Mouse (Mus musculus): ENCODE data around the gene Slc25a45.

Slc25a45 gene

GRCm38 (mm10) chr19:5877618-5878361 is at the start of gene Slc25a45:
TSS of gene Slc25a45 (plus strand) at chr19:5877808.
- DNase-seq (ENCODE audit: low spot score in 2 of 2) = peak; percentile 68 to 82

- no peak for DNase-seq (ENCODE audit: low spot score in 2 of 2)
These were observed 49.5 kb upstream of the Slc25a45 start for GRCm38 (mm10) chr19:5828155-5828554.

GRCm38 (mm10) chr19:5828905-5829304 is 48.7 kb upstream of the Slc25a45 start:
- no peak for DNase-seq (ENCODE audit: low spot score in 2 of 2)

GRCm38 (mm10) chr19:5829958-5830615 is 47.5 kb upstream of the Slc25a45 start:
- DNase-seq (ENCODE audit: low spot score in 2 of 2) = no peak

- DNase-seq (ENCODE audit: low spot score in 2 of 2) = no peak
These were observed 46.8 kb upstream of the Slc25a45 start for GRCm38 (mm10) chr19:5830776-5831175.

DNA sequence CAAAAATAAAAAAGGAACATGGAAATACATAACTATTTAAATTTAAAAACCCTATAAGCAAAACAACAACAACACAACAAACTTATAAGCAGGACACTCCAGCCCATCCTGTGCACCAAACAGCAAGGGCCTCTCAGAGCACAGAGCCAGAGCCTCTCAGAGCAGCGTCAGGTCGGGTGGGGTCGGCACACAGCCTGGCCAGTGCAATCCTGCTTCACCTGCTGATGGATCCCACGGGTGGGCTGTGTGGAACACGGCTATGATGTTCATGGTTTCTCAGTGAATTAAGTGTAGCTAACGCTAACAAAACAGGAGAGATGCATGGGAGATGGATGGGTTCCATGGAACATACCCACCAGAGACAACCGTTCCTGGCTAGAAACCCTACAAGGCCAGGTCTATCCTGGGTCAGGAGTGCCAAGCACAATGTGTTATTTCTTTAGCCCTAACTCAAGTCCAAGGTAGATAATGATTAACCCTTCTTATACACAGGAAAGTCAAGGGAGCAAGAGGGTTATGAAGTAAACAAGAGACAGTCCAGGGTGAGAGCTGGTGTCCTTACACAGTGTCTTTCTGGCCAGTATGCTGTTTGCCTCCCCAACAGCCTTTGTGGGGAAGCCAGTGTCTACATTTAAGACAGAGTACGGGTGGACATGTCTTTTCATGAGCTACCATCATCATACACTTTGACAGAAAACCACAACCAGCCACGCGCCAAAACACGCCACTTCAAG is 46.2 kb upstream of the Slc25a45 start:
- DNase-seq (ENCODE audit: low spot score in 2 of 2) = no peak

DNA sequence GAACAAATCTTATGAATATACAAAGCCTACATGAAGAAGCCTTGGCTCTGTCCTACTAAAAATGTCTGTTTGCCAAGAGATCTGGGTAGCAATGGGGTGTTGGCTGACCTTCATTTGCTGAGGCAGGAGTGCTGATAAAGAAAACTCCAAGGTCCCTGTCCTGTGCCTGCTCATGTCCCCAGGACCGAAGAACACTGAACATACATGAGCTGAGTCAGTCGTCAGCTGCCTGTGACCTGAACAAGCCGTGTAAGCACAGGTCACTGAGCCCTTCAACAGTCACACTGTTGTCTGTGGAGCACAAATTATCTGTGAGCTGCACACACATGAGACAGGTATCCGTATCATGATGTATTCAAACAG is 45.7 kb upstream of the Slc25a45 start:
- no peak for DNase-seq (ENCODE audit: low spot score in 2 of 2)

- no peak for DNase-seq (ENCODE audit: low spot score in 2 of 2)
These were observed 45.3 kb upstream of the Slc25a45 start for GRCm38 (mm10) chr19:5832326-5832725.

DNA sequence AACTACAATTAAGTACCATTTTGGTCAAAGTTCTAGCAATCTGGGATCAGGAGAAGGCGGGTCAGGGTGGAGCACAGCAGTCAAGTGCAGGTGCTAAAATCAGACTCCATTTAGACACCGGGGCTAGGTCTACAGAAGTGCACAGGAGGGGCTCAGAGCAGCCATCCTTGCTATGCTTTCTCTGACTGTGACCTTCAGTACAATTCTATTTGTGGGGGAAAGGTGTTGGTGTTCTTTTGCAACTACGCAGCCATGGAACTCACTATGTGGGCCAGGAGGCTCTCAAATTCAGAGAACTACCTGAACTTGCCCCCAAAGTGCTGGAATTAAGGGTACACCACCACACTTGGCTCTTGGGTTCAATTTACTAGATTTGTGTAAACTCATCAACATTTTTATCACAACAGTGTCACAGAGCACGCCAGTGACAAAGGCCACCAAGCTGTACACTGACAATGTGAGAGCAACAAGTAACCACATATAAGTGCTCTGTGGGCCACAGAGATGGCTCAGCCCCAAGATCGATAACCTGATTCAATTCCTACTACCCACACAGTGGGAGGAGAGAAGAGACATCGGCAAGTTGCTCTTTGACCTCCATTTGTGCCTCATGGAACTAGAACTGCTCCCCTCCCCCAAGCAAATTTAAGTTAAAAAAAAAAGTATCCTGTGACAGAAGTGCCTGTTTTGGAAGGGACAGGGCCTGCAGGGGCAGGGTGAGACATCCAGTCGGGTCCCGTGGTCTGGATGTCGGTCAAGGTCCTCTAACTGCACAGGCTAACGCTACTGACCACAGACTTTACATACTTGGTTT is 44.1 kb upstream of the Slc25a45 start:
- no peak for DNase-seq (ENCODE audit: low spot score in 2 of 2)

DNA sequence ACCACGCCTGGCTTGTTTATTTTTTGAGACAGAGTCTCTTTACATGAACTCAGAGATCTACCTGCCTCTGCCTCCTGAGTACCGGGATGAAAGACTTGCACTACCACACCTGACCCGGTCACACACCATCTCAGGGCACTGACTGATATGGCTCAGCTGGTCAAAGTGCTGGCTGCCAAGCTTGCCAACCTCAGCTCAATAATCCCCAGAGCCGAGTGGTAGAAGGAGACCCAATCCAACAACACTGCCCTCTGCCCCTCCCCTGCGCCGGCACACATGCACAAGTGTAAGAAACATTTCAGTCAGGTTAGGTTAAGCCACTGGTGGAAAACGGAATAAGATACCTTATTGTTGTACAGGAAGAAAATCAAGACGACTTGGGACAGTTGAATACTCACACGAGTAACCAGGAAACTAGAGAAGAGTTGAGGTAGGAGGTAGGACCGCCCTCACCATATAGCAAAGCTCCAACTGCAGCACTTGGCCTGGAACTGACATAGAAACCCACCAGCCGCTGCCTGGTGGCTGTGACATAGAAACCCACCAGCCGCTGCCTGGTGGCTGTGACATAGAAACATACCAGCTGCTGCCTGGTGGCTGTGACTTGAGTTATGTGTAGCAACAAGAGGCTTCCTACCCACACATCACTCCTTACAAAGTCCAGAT is 43.2 kb upstream of the Slc25a45 start:
- DNase-seq (ENCODE audit: low spot score in 2 of 2) = no peak

DNA sequence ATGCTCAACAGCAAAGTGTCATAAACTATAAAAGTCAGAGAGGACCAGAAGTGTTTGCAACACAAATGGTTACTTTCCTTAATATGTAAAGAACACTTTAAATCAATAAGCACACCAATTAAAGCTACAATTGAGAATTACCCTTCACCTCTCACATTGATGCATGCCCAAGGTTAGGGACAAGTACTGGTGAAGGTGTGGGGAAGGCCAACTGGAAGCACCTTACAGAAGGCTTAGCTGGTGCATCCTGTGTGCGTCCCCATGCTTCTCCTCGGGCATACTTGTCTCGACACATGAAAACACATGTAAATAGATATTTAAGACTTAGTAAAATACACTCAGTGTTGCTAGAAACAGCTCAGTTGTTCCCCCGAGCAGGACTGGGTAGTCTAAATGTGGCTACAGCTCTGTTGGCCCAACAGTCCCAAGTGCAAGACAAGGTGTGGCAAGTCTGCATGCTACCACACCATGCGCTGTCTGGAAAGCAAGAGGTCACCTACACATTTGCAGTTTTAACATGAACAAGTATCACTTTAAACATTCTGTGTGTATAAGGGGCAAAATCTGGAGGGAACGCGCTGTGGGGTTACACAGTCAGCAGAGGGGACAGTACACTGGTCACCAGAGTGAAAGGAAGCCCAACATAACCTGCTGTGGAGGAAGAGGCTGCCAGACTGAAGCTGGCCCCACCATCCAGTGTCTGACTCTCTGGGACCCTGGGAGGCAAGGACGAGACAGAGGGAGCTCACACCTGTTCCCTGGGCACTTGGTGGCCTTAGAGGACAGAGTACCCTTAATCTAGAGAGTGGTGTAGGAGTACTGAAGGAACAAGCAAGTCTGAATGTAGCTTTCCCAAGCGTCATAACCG is 42.3 kb upstream of the Slc25a45 start:
- DNase-seq (ENCODE audit: low spot score in 2 of 2) = no peak

DNA sequence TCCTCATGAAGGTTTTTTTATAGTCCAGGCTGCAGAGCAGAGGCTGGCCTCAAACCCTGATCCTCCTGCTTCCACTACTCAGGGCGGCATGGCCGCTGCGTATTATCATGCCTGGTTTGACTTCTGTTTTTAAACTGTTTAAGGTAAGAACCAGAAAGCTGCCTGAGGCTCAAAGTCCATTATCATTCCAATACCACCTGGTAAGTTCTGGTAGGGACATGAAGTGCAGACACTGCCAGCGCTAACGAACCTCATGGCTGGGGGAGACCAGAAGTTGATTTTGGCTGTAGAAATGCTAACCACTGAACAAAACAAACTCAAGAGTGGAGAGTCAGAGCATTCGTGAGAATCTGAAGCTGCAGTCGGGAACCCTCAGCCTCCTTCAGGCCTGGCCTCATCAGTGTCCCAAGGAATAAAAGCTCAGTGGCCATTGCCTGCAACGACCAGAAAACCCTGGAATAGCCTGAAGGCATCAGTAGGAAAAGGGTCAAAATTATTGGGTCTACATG is 41.6 kb upstream of the Slc25a45 start:
- no peak for DNase-seq (ENCODE audit: low spot score in 2 of 2)

GRCm38 (mm10) chr19:5836941-5837572 is 40.6 kb upstream of the Slc25a45 start:
- DNase-seq (ENCODE audit: low spot score in 2 of 2) = no peak

- DNase-seq (ENCODE audit: low spot score in 2 of 2) = no peak
These were observed 40.0 kb upstream of the Slc25a45 start for GRCm38 (mm10) chr19:5837606-5838005.

GRCm38 (mm10) chr19:5838136-5838891 is 39.3 kb upstream of the Slc25a45 start:
- DNase-seq (ENCODE audit: low spot score in 2 of 2) = no peak

- DNase-seq (ENCODE audit: low spot score in 2 of 2) = no peak
These were observed 38.8 kb upstream of the Slc25a45 start for GRCm38 (mm10) chr19:5838892-5839165.

GRCm38 (mm10) chr19:5839317-5840085 is 38.1 kb upstream of the Slc25a45 start:
- no peak for DNase-seq (ENCODE audit: low spot score in 2 of 2)

- no peak for DNase-seq (ENCODE audit: low spot score in 2 of 2)
These were observed 37.3 kb upstream of the Slc25a45 start for GRCm38 (mm10) chr19:5840086-5840889.
